Comparison of ENCODE assay signal across 9 mouse cellular contexts in the genomic region with DNA sequence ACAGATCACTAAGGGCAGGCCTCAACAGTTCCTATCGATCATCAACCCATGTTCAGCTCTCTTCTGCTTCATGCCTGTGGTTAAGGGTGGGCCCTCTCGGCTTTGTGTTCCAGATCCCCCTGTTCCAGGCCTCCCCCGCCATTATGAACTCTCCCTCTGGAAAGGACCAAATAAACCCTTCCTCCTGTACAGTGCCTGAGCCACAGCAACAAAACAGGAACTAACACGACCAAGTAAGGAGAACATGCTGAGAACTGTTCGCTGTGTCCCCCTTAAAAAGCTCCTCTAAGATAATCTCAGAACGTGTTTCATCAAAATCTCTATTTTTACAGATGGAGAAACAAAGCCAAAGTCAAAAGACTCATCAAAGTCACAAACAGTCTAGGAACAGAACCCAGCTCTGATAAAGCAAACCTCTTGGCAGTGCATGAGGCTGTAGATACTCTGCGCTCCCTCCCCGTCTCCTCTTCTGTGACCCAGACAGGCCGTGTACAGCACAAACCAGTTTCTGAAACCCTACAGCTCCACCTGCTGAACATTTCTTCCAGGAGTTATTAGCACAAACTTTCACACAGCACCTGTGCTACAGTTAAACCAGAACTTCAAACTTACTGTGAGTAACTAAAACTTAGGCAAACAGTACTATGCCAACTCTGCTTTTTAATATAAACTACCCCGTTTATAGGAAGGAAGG. TPM values are rescaled to one million over a fixed set of nuclear protein-coding genes. Genes with fewer than 3 reads are reported as not detected.
DNase-seq lines count a peak whose midpoint lies in the region; ATAC-seq and TF ChIP-seq lines count a peak whose summit lies in the region.
"Had no signal": no experiment of that assay in that cellular context is flagged by ENCODE, and none has a peak within 500 bp of the region (broad histone marks: within the 10 kb centered on the region; RNA-seq: fewer than 3 reads in every experiment).

No protein-coding gene starts in this region.

- H3K36me3 ChIP-seq in ES-E14 (ENCODE audit: control insufficient read depth, insufficient read depth, low read length, poor library complexity, severe bottlenecking), result peaks cover 2% of the 10 kb centered on the region; the same call in 1 of the 2 replicates
- peaks cover 14% of the 10 kb centered on the region for H3K36me3 ChIP-seq in heart, embryonic 12.5 days

- H3K4me3 ChIP-seq in ES-E14 (ENCODE audit: insufficient read depth in 1 of 2, low read depth in 1 of 2, low read length in 2 of 2, poor library complexity in 1 of 2, severe bottlenecking in 1 of 2), result peak overlapping the region in 1 of 2 experiments; percentile 30; a peak in 2 of 4 replicates
- H3K4me3 ChIP-seq in heart, embryonic 12.5 days, result no peak overlapping the region
- H3K4me3 ChIP-seq: limb, embryonic 12.5 days had no signal

- H3K9me3 ChIP-seq in ES-E14 (ENCODE audit: control insufficient read depth, insufficient read depth, low read depth, low read length), result no peaks in the 10 kb centered on the region
- H3K9me3 ChIP-seq in heart, embryonic 12.5 days (replicated peaks), result 0 out of 2 replicates have a peak, but pooled peaks cover 4% of the 10 kb centered on the region
- H3K9me3 ChIP-seq: limb, embryonic 12.5 days had no signal

- peaks cover 0 to 7% of the 10 kb centered on the region in 2 experiments; a peak in 1 of 4 replicates for H3K4me1 ChIP-seq in ES-E14 (ENCODE audit: control insufficient read depth in 2 of 2, insufficient read depth in 2 of 2, low read length in 2 of 2, poor library complexity in 1 of 2)
- H3K4me1 ChIP-seq in heart, embryonic 12.5 days (replicated peaks), result peaks cover 36% of the 10 kb centered on the region

- in situ Hi-C loops in ES-E14 (cut with MboI; ENCODE audit: low sequenced_read_pairs in 2 of 2, unreplicated experiment in 2 of 2), result loop anchor here in 1 of 2 experiments (25.0 kb wide), 1 partner anchor 1090 kb away; no protein-coding TSS in a partner anchor

- ATAC-seq in heart, embryonic 12.5 days (ENCODE audit: insufficient number of reproducible peaks, low FRiP score), result no peak

- DNase-seq in gastrocnemius, adult 18-20 months (ENCODE audit: low spot score), result peak; percentile 42
- no peak for DNase-seq in gastrocnemius, postnatal 25 days
- DNase-seq in ES-E14 (ENCODE audit: low read depth, low spot score), result no peak
- peak; percentile 49 for DNase-seq in lung, postnatal 25 days (ENCODE audit: low spot score)
- no peak for DNase-seq in right cerebral cortex, adult 2 months (ENCODE audit: low spot score in 2 of 2)
- DNase-seq in spleen, postnatal 14 days (ENCODE audit: low spot score in 2 of 2), result no peak
- DNase-seq in frontal cortex, postnatal 10 days (ENCODE audit: low spot score in 2 of 2), result no peak

- 45% methylated on average over 10 of the region's 10 CpGs for WGBS in heart, embryonic 12.5 days

- H3K4me2 ChIP-seq in heart, embryonic 12.5 days, result no peak overlapping the region
- H3K4me2 ChIP-seq: limb, embryonic 12.5 days had no signal

- H3K27ac ChIP-seq in ES-E14 (ENCODE audit: insufficient read depth, low read depth, low read length, poor library complexity, severe bottlenecking), result no peak overlapping the region
- peak overlapping the region; percentile 51 for H3K27ac ChIP-seq in heart, embryonic 12.5 days (ENCODE audit: poor library complexity, severe bottlenecking)
- H3K27ac ChIP-seq: limb, embryonic 12.5 days had no signal

- H3K27me3 ChIP-seq in heart, embryonic 12.5 days (replicated peaks), result no peaks in the 10 kb centered on the region
- H3K27me3 ChIP-seq: limb, embryonic 12.5 days had no signal

- H3K9ac ChIP-seq in ES-E14 (ENCODE audit: insufficient read depth, low read depth, low read length, poor library complexity, severe bottlenecking), result no peak overlapping the region
- no peak overlapping the region for H3K9ac ChIP-seq in heart, embryonic 12.5 days
- H3K9ac ChIP-seq: limb, embryonic 12.5 days had no signal

TF ChIP-seq in ES-E14, 5 proteins besides CTCF, POLR2A, EP300 and RAD21:
- TF ChIP-seq ZC3H11A (IDR thresholded peaks at IDR 0.05; ENCODE audit: borderline replicate concordance, low read depth, low read length) (peak; percentile 38; the same call in 1 of the 2 replicates), ZNF384 (IDR thresholded peaks at IDR 0.05; ENCODE audit: low read depth, low read length) (no peak)
TF ChIP-seq in ES-E14: peak in this region for 1.

RNA-seq across cellular contexts. Expression of a gene that starts 49.4 kb away (rescaled TPM):
- total RNA-seq in gastrocnemius, adult 18-20 months (2021), result 10 to 100 TPM; 66.3 to 78.4 TPM
- 10 to 100 TPM; 36.3 to 38.6 TPM for total RNA-seq in gastrocnemius, postnatal 25 days (2021)
- 12.3 and 15.8 TPM in 2 replicates for total RNA-seq in ES-E14 (2012; rRNA removed)
- 72.3 and 72.4 TPM in 2 replicates for polyA plus RNA-seq in heart, embryonic 12.5 days (2016; fragmentation: Nextera tagmentation; extraction: Ambion mirVana)

Comparison
In these comparisons a context has a peak if more than half of its experiments do, and no peak if none do; other contexts are left out.
1. DNase-seq: peak in gastrocnemius, adult 18-20 months (single experiment) and lung, postnatal 25 days (single experiment); none in gastrocnemius, postnatal 25 days (single experiment), ES-E14 (single experiment), right cerebral cortex, adult 2 months (0 of 2), spleen, postnatal 14 days (0 of 2) and frontal cortex, postnatal 10 days (0 of 2).